Mouse (Mus musculus): ENCODE results near the gene Zfp536. TPM values are rescaled to one million over a fixed set of nuclear protein-coding genes. Genes with fewer than 3 reads are reported as not detected.

Gene Zfp536
- polyA plus RNA-seq, 1 experiment = not detected

DNA sequence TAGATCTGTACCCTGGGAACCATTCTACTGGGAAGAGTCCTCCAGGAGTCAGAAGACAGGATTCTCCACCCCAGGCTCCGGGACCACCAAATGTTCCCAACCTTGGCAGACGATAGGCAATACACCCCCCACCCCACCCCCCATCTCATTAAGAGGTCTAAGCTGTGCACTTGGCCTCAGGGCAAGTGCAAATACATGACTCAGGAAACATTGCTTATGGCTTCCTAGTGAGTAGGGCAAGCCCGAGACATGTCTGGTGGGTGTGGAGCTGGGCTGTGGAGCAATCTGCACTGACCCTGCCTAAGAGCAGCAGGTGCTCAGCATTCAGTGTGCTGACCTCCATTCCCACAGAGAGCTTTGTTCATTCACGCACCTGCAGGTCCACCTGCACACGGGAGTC, 78.4 kb downstream of the Zfp536 start:
- Histone ChIP-seq H3K4me3 (no peak overlapping the region), H3K79me2 (ENCODE audit: control insufficient read depth, insufficient read depth) (no peaks in the 10 kb centered on the region), H3K36me3 (ENCODE audit: control insufficient read depth, insufficient read depth) (no peaks in the 10 kb centered on the region), H3K4me2 (ENCODE audit: low read depth) (no peak overlapping the region), H3ac (ENCODE audit: control insufficient read depth, insufficient read length) (no peak overlapping the region), H3K27me3 (ENCODE audit: control insufficient read depth, insufficient read depth, insufficient read length) (no peaks in the 10 kb centered on the region)
- no peak for TF ChIP-seq SRF (IDR thresholded peaks at IDR 0.05; ENCODE audit: control insufficient read depth, insufficient read length, low read depth)
- no peak for TF ChIP-seq POLR2A (IDR thresholded peaks at IDR 0.05; ENCODE audit: insufficient read length, low read depth)
- TF ChIP-seq POLR2AphosphoS2 (IDR thresholded peaks at IDR 0.05; ENCODE audit: insufficient read length, low read depth) = no peak
- no peak for TF ChIP-seq TCF12 (IDR thresholded peaks at IDR 0.05; ENCODE audit: insufficient read depth, poor library complexity, severe bottlenecking)
- no peak for TF ChIP-seq REST (IDR thresholded peaks at IDR 0.05; ENCODE audit: insufficient read depth, insufficient read length)
- no peak for TF ChIP-seq TCF3 (IDR thresholded peaks at IDR 0.05; ENCODE audit: insufficient read length, low read depth)
- no peak for TF ChIP-seq E2F4 (IDR thresholded peaks at IDR 0.05; ENCODE audit: insufficient read depth)
- TF ChIP-seq MYOG (IDR thresholded peaks at IDR 0.05; ENCODE audit: control insufficient read depth in 1 of 3, insufficient read depth in 1 of 3, insufficient read length in 2 of 3, low read depth in 2 of 3) = no peak
- TF ChIP-seq MAX (IDR thresholded peaks at IDR 0.05; ENCODE audit: low read depth) = no peak

- no peak for TF ChIP-seq POLR2AphosphoS2 (IDR thresholded peaks at IDR 0.05; ENCODE audit: insufficient read length, low read depth)
- TF ChIP-seq TCF3 (IDR thresholded peaks at IDR 0.05; ENCODE audit: insufficient read length, low read depth) = no peak
- no peak for TF ChIP-seq E2F4 (IDR thresholded peaks at IDR 0.05; ENCODE audit: insufficient read depth)
- no peak for TF ChIP-seq MAX (IDR thresholded peaks at IDR 0.05; ENCODE audit: low read depth)
- TF ChIP-seq TCF12 (IDR thresholded peaks at IDR 0.05; ENCODE audit: insufficient read depth, poor library complexity, severe bottlenecking) = no peak
- no peak for TF ChIP-seq USF1 (IDR thresholded peaks at IDR 0.05; ENCODE audit: low read depth)
- H3ac ChIP-seq (ENCODE audit: control insufficient read depth, insufficient read length) = no peak overlapping the region
Observed at GRCm38 (mm10) chr7:37690606-37691005, 82.8 kb downstream of the Zfp536 start.

DNA sequence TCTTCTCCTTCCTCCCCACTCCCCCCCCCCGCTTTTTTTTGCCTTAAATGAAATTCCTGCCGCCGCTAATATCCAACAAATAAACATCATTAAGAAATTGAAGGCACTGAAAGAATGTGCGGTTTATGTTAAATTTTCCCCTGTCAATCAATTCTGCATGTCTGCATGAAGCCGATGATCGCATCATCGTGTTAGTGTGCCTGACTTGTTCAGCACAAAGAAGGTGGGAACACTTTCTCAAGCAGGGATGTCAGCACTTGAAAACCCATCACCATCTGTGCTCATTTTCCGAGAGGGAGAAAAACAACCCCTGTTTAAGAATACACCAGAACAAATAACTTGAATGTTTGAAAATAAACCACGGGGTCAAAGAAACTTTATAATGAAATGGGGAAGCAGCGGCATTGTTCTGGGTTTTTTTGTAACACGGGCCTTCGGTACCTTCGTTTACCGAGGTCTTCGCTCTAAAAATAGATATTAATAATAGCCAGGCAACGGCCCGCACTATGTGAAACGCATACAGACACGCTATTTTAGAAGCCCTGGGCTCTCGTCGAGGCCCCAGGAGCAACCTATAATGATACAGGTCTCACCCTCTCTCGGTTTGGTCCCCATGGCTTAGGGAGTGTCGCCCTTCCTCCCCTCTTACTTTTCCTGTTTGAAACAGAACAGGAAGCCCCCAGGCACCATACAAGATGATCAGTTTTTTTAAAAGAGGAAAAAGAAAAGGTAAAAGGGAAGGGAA, 83.7 kb downstream of the Zfp536 start:
- Histone ChIP-seq H3K4me2 (ENCODE audit: low read depth) (no peak overlapping the region), H3ac (ENCODE audit: control insufficient read depth, insufficient read length) (no peak overlapping the region), H3K79me2 (ENCODE audit: control insufficient read depth, insufficient read depth) (no peaks in the 10 kb centered on the region), H3K4me3 (no peak overlapping the region), H3K36me3 (ENCODE audit: control insufficient read depth, insufficient read depth) (no peaks in the 10 kb centered on the region), H3K27me3 (ENCODE audit: control insufficient read depth, insufficient read depth, insufficient read length) (no peaks in the 10 kb centered on the region)
- TF ChIP-seq E2F4 (IDR thresholded peaks at IDR 0.05; ENCODE audit: insufficient read depth) (no peak), SRF (IDR thresholded peaks at IDR 0.05; ENCODE audit: control insufficient read depth, insufficient read length, low read depth) (no peak), TCF12 (IDR thresholded peaks at IDR 0.05; ENCODE audit: insufficient read depth, poor library complexity, severe bottlenecking) (no peak), POLR2A (IDR thresholded peaks at IDR 0.05; ENCODE audit: insufficient read length, low read depth) (no peak), MYOG (IDR thresholded peaks at IDR 0.05; ENCODE audit: control insufficient read depth in 1 of 3, insufficient read depth in 1 of 3, insufficient read length in 2 of 3, low read depth in 2 of 3) (no peak), TCF3 (IDR thresholded peaks at IDR 0.05; ENCODE audit: insufficient read length, low read depth) (no peak), CEBPB (IDR thresholded peaks at IDR 0.05; ENCODE audit: insufficient read depth, poor library complexity, severe bottlenecking) (no peak), POLR2AphosphoS2 (IDR thresholded peaks at IDR 0.05; ENCODE audit: insufficient read length, low read depth) (no peak), REST (IDR thresholded peaks at IDR 0.05; ENCODE audit: insufficient read depth, insufficient read length) (no peak), USF1 (IDR thresholded peaks at IDR 0.05; ENCODE audit: low read depth) (no peak), MAX (IDR thresholded peaks at IDR 0.05; ENCODE audit: low read depth) (no peak), MYOD1 (IDR thresholded peaks at IDR 0.05; ENCODE audit: control insufficient read depth in 1 of 3, insufficient read length in 2 of 3, low read depth in 2 of 3) (no peak)

More at GRCm38 (mm10) chr7:37690606-37691005, 82.8 kb downstream of the Zfp536 start:
- H3K4me3 ChIP-seq = no peak overlapping the region
- no peaks in the 10 kb centered on the region for H3K27me3 ChIP-seq (ENCODE audit: control insufficient read depth, insufficient read depth, insufficient read length)
- no peaks in the 10 kb centered on the region for H3K79me2 ChIP-seq (ENCODE audit: control insufficient read depth, insufficient read depth)
- H3K36me3 ChIP-seq (ENCODE audit: control insufficient read depth, insufficient read depth) = no peaks in the 10 kb centered on the region
- H3K4me2 ChIP-seq (ENCODE audit: low read depth) = no peak overlapping the region

DNA sequence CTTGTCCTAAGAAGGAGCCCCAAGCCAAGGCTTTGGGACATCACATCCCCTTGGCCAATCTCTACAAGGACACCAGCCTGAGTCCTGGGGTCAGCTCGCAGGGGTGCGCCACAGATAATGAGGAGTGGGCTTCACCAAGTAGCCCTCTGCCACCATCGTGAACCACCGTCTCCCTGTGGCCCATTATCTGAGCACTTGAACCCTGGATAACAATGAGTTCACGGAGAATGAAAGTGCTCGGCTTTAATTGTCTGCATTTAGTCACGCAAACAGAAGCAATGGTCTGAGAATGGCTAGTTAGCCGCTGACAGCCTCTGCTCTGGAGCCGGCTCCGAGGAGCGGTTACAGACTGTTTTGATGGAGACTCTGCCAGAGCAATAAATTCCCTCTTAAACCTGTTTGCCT, 84.3 kb downstream of the Zfp536 start:
- TF ChIP-seq MYOD1 (IDR thresholded peaks at IDR 0.05; ENCODE audit: control insufficient read depth in 1 of 3, insufficient read length in 2 of 3, low read depth in 2 of 3) (no peak), CEBPB (IDR thresholded peaks at IDR 0.05; ENCODE audit: insufficient read depth, poor library complexity, severe bottlenecking) (no peak), SRF (IDR thresholded peaks at IDR 0.05; ENCODE audit: control insufficient read depth, insufficient read length, low read depth) (no peak), TCF12 (IDR thresholded peaks at IDR 0.05; ENCODE audit: insufficient read depth, poor library complexity, severe bottlenecking) (no peak), E2F4 (IDR thresholded peaks at IDR 0.05; ENCODE audit: insufficient read depth) (no peak), TCF3 (IDR thresholded peaks at IDR 0.05; ENCODE audit: insufficient read length, low read depth) (no peak), POLR2AphosphoS2 (IDR thresholded peaks at IDR 0.05; ENCODE audit: insufficient read length, low read depth) (no peak), MAX (IDR thresholded peaks at IDR 0.05; ENCODE audit: low read depth) (no peak), MYOG (IDR thresholded peaks at IDR 0.05; ENCODE audit: control insufficient read depth in 1 of 3, insufficient read depth in 1 of 3, insufficient read length in 2 of 3, low read depth in 2 of 3) (no peak)
- Histone ChIP-seq H3ac (ENCODE audit: control insufficient read depth, insufficient read length) (no peak overlapping the region), H3K4me3 (no peak overlapping the region), H3K36me3 (ENCODE audit: control insufficient read depth, insufficient read depth) (no peaks in the 10 kb centered on the region), H3K27me3 (ENCODE audit: control insufficient read depth, insufficient read depth, insufficient read length) (no peaks in the 10 kb centered on the region), H3K79me2 (ENCODE audit: control insufficient read depth, insufficient read depth) (no peaks in the 10 kb centered on the region), H3K4me2 (ENCODE audit: low read depth) (no peak overlapping the region)

GRCm38 (mm10) chr7:37686366-37686765, 87.1 kb downstream of the Zfp536 start:
- Histone ChIP-seq H3K79me2 (ENCODE audit: control insufficient read depth, insufficient read depth) (no peaks in the 10 kb centered on the region), H3K27me3 (ENCODE audit: control insufficient read depth, insufficient read depth, insufficient read length) (no peaks in the 10 kb centered on the region), H3K4me2 (ENCODE audit: low read depth) (no peak overlapping the region), H3ac (ENCODE audit: control insufficient read depth, insufficient read length) (no peak overlapping the region), H3K4me3 (no peak overlapping the region), H3K36me3 (ENCODE audit: control insufficient read depth, insufficient read depth) (no peaks in the 10 kb centered on the region)
- no peak for TF ChIP-seq POLR2AphosphoS2 (IDR thresholded peaks at IDR 0.05; ENCODE audit: insufficient read length, low read depth)
- TF ChIP-seq POLR2A (IDR thresholded peaks at IDR 0.05; ENCODE audit: insufficient read length, low read depth) = no peak
